Mouse (Mus musculus) liver, embryonic 14.5 days (tissue): Measurements from ENCODE around the gene Cd47. TPM values are rescaled to one million over a fixed set of nuclear protein-coding genes. Genes with fewer than 3 reads are reported as not detected.

Experiments
- ATAC-seq: fragments of 200-750 bp; cut with Nextera tagmentation; 2 replicates; pipeline ENCODE4 v1.8.0; 2017; ENCODE audit warnings: moderate number of reproducible peaks, mild to moderate bottlenecking, moderate library complexity; ENCODE audit not compliant: insufficient read depth
- DNase-seq, 3 experiments: peaks; one replicate each; pipeline ENCODE4 v3.0.0-alpha.2; 2012 to 2013; ENCODE audit warnings: low read depth in 3 of 3, low spot score in 3 of 3
- H3K27ac ChIP-seq: fragments of 300-500 bp; sonication (generic); 2 replicates; pipeline ENCODE4 v1.5.1; 2014; ENCODE audit warnings: moderate library complexity, mild to moderate bottlenecking, control low read depth, inconsistent platforms
- H3K27me3 ChIP-seq: fragments of 300-500 bp; sonication (generic); 2 replicates; pipeline ENCODE4 v1.6.1; 2014; ENCODE audit warnings: mild to moderate bottlenecking, low read length, moderate library complexity; ENCODE audit not compliant: control insufficient read depth, insufficient read depth
- H3K36me3 ChIP-seq: fragments of 300-500 bp; sonication (generic); replicated peaks from 2 replicates; pipeline ENCODE4 v1.6.1; 2014; ENCODE audit warnings: low read depth; ENCODE audit not compliant: control insufficient read depth, insufficient read depth
- H3K4me1 ChIP-seq, 2 experiments: fragments of 200-500 bp in 1 of 2; fragments of 300-500 bp in 1 of 2; sonication (generic) in 1 of 2; replicated peaks; 2 replicates each; pipeline ENCODE4 v1.6.1; 2012 to 2014; ENCODE audit warnings: antibody characterized with exemption in 1 of 2, inconsistent platforms in 1 of 2, low read length in 1 of 2; ENCODE audit not compliant: control insufficient read depth in 2 of 2, insufficient read depth in 2 of 2
- H3K4me2 ChIP-seq: fragments of 300-500 bp; sonication (generic); 2 replicates; pipeline ENCODE4 v1.6.1; 2014; ENCODE audit warnings: low read depth, mild to moderate bottlenecking, control low read depth, moderate library complexity
- H3K4me3 ChIP-seq, 2 experiments: fragments of 200-500 bp in 1 of 2; fragments of 300-500 bp in 1 of 2; sonication (generic) in 1 of 2; 2 replicates each; pipeline ENCODE4 v1.5.1; 2012 to 2014; ENCODE audit warnings: low read depth in 2 of 2, low read length in 2 of 2, mild to moderate bottlenecking in 2 of 2, control low read depth in 1 of 2, inconsistent platforms in 1 of 2, moderate library complexity in 1 of 2; ENCODE audit not compliant: insufficient read depth in 1 of 2
- H3K9ac ChIP-seq: fragments of 300-500 bp; sonication (generic); replicated peaks from 2 replicates; pipeline ENCODE4 v1.6.1; 2014; ENCODE audit warnings: mild to moderate bottlenecking, control low read depth, moderate library complexity
- H3K9me3 ChIP-seq: fragments of 300-500 bp; sonication (generic); 2 replicates; pipeline ENCODE4 v1.6.1; 2016; ENCODE audit warnings: low read length, mixed read lengths; ENCODE audit not compliant: control insufficient read depth
- CTCF ChIP-seq: IDR thresholded peaks from 2 replicates; pipeline ENCODE4 v1.5.1; 2016; ENCODE audit warnings: antibody characterized with exemption, low read depth, control low read depth
- EP300 ChIP-seq: IDR thresholded peaks from 2 replicates; pipeline ENCODE4 v1.6.1; 2016; ENCODE audit warnings: antibody characterized with exemption, low read depth
- WGBS: fragments of 180-500 bp; shearing (Covaris S2); extraction: QIAGEN DNeasy Blood & Tissue Kit; methylation state at CpG from one replicate; pipeline ENCODE4 v1.1.7; 2014; ENCODE audit not compliant: insufficient replicate concordance; 5-methylcytosine and 5-hydroxymethylcytosine counted together
- polyA plus RNA-seq, 2 experiments: library from polyadenylated mRNA; depleted of rRNA in 1 of 2; stranded (reverse) in 1 of 2; unstranded in 1 of 2; fragments of >200 nt; fragmentation: Nextera tagmentation in 1 of 2; extraction: Ambion mirVana in 1 of 2; gene quantifications; 2 replicates each; pipeline versions ENCODE4 v1.2.1 to v1.2.3; 2012 to 2014

The Cd47 gene
- polyA plus RNA-seq, 2 experiments = 82.5 to 331 TPM

- no peak for DNase-seq
- Histone ChIP-seq H3K36me3 (peaks cover 79% of the 10 kb centered on the region), H3K4me3 (no peak overlapping the region), H3K4me2 (no peak overlapping the region), H3K9ac (no peak overlapping the region; the same call in 1 of the 2 replicates), H3K27ac (no peak overlapping the region), H3K4me1 (peaks cover 28 to 41% of the 10 kb centered on the region in 2 experiments), H3K27me3 (no peaks in the 10 kb centered on the region), H3K9me3 (no peaks in the 10 kb centered on the region)
- 86% methylated on average over 1 of the region's 1 CpGs for WGBS
- TF ChIP-seq EP300 = no peak
- no peak for TF ChIP-seq CTCF
- no peak for ATAC-seq
Observed at GRCm38 (mm10) chr16:49861986-49862385, 61.7 kb downstream of the Cd47 start.

DNA sequence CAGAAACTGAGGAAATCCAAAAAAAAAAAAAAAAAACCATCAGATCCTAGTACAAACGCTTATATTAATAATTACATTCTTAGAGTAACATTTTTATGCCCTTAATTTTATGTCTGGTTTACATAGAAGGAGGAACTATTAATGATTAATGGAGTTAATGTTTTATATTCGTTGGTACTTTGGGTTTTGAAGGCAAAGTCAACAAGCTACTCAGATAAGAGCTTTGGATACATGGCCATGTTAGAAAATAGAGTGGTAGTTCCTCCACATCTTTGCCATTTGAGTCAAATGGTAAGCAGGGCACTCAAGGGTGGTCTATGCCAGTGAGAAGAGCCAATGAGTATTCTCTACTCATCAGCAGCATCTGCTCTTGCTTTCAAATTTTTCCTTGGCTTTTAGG is 66.3 kb downstream of the Cd47 start:
- H3K4me2 ChIP-seq = peak overlapping the region; percentile 18; the same call in 1 of the 2 replicates
- H3K27ac ChIP-seq = peak overlapping the region; percentile 22; the same call in 1 of the 2 replicates
- H3K27me3 ChIP-seq = no peaks in the 10 kb centered on the region
- 75% methylated on average over 2 of the region's 2 CpGs for WGBS
- no peak for TF ChIP-seq EP300
- no peak for TF ChIP-seq CTCF
- peaks cover 88% of the 10 kb centered on the region for H3K36me3 ChIP-seq
- H3K9me3 ChIP-seq = no peaks in the 10 kb centered on the region
- H3K4me3 ChIP-seq = no peak overlapping the region
- H3K4me1 ChIP-seq = peaks cover 13 to 24% of the 10 kb centered on the region in 2 experiments
- ATAC-seq (no peak), DNase-seq (no peak)
- no peak overlapping the region for H3K9ac ChIP-seq

DNA sequence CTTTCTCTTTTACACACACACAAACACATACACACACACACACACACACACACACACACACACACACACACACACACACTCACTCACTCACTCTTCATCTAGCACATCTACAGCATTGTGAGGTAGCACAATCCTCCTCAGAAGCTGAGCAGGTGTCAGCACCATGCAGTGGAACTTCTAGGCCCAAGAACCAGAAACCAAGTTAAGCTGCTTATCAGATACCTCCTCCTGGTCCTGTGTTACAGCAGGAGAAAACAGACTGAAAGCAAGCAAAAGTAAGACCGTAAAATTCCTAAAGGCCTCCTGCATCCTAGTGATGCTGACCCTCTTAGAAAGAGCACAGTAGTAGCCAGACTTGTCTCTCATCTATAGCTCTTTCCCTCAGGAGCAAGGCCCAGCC is 67.9 kb downstream of the Cd47 start:
- Histone ChIP-seq H3K27me3 (no peaks in the 10 kb centered on the region), H3K4me1 (peaks cover 6 to 13% of the 10 kb centered on the region in 2 experiments; a peak in 3 of 4 replicates), H3K4me2 (no peak overlapping the region), H3K9me3 (no peaks in the 10 kb centered on the region), H3K4me3 (no peak overlapping the region), H3K27ac (no peak overlapping the region), H3K36me3 (peaks cover 85% of the 10 kb centered on the region), H3K9ac (no peak overlapping the region)
- DNase-seq (no peak), ATAC-seq (no peak)
- 74% methylated on average over 1 of the region's 1 CpGs for WGBS
- no peak for TF ChIP-seq EP300
- TF ChIP-seq CTCF = no peak

DNA sequence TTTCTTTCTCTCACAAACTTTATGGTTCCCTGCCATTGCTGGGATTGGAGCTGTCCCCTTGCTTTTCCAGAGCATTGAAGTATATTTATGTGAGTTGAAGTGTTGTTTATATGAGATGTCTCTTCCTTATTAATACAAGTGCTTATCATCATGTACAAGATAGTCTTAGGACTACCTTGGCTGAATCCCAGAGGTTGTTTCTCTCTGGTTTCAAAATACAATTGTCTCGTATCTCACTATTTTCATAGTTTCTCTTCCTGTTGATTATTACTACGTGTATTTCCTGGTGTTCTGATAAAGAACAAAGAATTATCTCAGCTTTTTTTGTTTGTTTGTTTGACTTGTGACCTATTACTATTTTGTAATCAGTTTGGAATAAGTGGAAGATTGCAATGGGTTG is 73.6 kb downstream of the Cd47 start:
- Histone ChIP-seq H3K9ac (no peak overlapping the region), H3K27me3 (no peaks in the 10 kb centered on the region), H3K9me3 (no peaks in the 10 kb centered on the region), H3K27ac (no peak overlapping the region), H3K4me1 (peaks cover 29 to 31% of the 10 kb centered on the region in 2 experiments), H3K36me3 (peaks cover 78% of the 10 kb centered on the region), H3K4me3 (no peak overlapping the region), H3K4me2 (no peak overlapping the region)
- TF ChIP-seq EP300 (no peak), CTCF (no peak)
- 32% methylated on average over 2 of the region's 2 CpGs for WGBS
- DNase-seq (no peak), ATAC-seq (no peak)

DNA sequence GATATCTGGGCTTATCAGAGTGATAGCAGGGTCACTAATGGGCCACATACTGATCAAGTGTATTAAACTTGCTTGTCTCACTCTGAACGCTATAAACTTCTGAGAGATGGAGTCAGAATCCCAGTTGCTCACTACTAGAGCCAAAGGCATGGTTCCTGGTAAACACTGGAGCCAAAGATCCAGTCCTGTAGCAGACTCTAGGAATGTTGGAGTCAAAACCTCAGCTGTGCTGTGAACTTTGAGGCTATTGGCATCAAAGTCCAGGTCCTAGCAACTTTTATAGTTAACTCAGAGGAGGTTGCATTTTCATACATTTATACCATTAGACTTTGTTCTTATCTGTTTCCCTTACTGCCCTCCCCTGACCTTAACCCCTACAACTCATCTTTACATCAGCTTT is 74.2 kb downstream of the Cd47 start:
- no peaks in the 10 kb centered on the region for H3K9me3 ChIP-seq
- H3K4me2 ChIP-seq = no peak overlapping the region
- no peak overlapping the region; the same call in 1 of the 2 replicates for H3K27ac ChIP-seq
- 79% methylated on average over 1 of the region's 1 CpGs for WGBS
- no peak overlapping the region for H3K9ac ChIP-seq
- ATAC-seq (no peak), DNase-seq (no peak)
- no peaks in the 10 kb centered on the region for H3K27me3 ChIP-seq
- H3K4me3 ChIP-seq = no peak overlapping the region
- no peak for TF ChIP-seq EP300
- peaks cover 73% of the 10 kb centered on the region for H3K36me3 ChIP-seq
- H3K4me1 ChIP-seq = peaks cover 29 to 31% of the 10 kb centered on the region in 2 experiments
